Mouse (Mus musculus): Measurements from ENCODE around the gene Mtfr2. TPM values are rescaled to one million over a fixed set of nuclear protein-coding genes. Genes with fewer than 3 reads are reported as not detected.

Gene Mtfr2
- polyA plus RNA-seq (2015; fragmentation: Nextera tagmentation; extraction: Ambion mirVana) = 0.18 and 0.67 TPM in 2 replicates

DNA sequence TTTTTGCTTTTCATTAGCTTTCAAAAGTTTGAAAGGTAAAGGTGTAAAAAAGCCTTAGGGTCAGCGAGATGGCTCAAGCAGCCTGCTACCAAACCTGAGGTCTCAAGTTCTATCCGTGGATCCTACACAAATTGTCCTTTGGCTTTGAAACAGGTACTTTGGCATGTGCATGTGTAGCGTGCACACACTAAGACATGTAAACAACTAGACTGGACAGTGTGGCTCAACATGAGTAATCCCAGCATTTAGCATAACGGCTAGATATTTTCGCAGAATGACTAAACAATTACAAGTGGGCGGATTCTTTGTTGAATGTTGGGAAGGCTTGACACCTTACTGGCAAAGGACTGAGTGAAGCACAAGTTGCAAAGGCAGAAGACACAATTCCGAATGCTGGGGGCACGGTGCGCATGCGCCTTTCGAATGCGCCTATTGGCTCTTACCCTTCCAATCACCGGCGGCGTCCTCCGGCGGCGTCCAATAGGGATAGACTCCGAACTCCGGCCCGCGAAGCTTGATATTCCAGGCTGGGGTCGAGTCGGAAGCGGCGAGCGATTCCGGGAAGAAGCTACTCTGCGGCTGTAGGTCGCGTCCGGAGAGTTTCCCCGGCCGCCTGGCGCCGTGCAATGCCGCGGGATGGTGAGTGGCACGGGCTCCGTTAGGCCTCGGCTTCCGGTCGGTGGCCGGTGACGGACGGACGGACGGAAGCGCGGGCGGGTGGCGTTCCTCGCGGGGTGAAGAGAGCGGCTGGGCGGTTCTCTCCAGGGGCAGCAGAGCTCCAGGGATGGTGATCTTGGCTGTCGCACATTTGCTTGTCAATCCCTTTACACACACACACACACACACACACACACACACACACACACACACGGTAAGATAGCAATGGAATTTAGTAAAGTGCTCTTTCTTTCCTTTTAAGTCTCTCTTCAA lies at the start of gene Mtfr2:
Mtfr2 (plus strand) TSS at position 486 of the 930 bp plus-strand sequence.
- Histone ChIP-seq H3K9ac (ENCODE audit: low read depth, low read length) (peak within 1 kb of the TSS; percentile 53; the same call in 1 of the 2 replicates), H3K36me3 (ENCODE audit: control insufficient read depth, insufficient read depth, low read length) (peaks cover 14% of the 10 kb centered on the region), H3K4me2 (ENCODE audit: low read length) (peak within 1 kb of the TSS; percentile 96), H3K27ac (ENCODE audit: low read length) (no peak within 1 kb of the TSS), H3K4me1 (ENCODE audit: control insufficient read depth, insufficient read depth, low read length) (peaks cover 6% of the 10 kb centered on the region), H3K9me3 (replicated peaks; ENCODE audit: control insufficient read depth, low read length, poor library complexity, severe bottlenecking) (no peaks in the 10 kb centered on the region), H3K27me3 (ENCODE audit: control insufficient read depth, insufficient read depth, low read depth, low read length) (no peaks in the 10 kb centered on the region), H3K4me3 (ENCODE audit: low read depth, low read length) (peak within 1 kb of the TSS; percentile 43)
- ATAC-seq = peak; percentile 97
- WGBS = 2% methylated on average over 58 of the region's 58 CpGs

DNA sequence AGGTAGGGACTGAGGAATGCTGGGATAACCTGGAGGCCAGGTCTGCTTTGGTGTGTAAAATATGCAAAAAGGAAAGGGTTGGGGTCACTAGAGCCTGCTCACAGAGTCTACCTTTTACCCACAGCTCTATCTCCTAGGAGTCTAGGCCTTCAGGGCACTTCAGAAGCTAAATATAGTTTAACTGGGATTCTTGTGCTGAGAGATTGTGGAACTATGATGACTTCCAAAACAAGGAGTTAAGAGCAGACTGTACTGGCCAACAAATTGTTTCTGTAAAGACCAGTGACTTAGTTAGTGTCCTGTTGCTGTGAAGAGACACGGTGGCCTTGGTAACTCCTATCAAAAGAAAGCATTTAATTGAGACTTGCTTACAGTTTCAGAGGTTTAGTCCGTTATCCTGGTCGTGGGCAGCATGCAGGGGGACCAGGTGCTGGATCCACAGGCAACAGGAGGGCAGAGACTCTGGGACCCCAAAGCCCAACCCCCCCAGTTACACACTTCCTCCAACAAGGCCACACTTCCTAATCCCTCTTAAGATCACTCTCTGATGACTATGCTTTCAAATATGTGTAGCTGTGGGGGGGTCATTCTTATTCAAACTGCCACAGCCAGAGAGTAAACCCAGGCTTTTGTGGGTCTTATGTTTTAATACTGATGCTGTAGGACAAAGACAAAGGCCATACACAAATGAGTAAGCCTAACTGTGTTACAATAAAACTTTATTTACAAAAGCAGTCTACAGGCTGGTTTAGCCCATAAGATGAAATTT lies 49.2 kb upstream of the Mtfr2 start:
- WGBS = 38% methylated on average over 3 of the region's 3 CpGs
- Histone ChIP-seq H3K9me3 (replicated peaks; ENCODE audit: control insufficient read depth, low read length, poor library complexity, severe bottlenecking) (no peaks in the 10 kb centered on the region), H3K4me3 (ENCODE audit: low read depth, low read length) (no peak overlapping the region), H3K27ac (ENCODE audit: low read length) (no peak overlapping the region), H3K4me1 (ENCODE audit: control insufficient read depth, insufficient read depth, low read length) (no peaks in the 10 kb centered on the region), H3K4me2 (ENCODE audit: low read length) (no peak overlapping the region), H3K9ac (ENCODE audit: low read depth, low read length) (no peak overlapping the region), H3K36me3 (ENCODE audit: control insufficient read depth, insufficient read depth, low read length) (no peaks in the 10 kb centered on the region), H3K27me3 (ENCODE audit: control insufficient read depth, insufficient read depth, low read depth, low read length) (no peaks in the 10 kb centered on the region)
- ATAC-seq = no peak

DNA sequence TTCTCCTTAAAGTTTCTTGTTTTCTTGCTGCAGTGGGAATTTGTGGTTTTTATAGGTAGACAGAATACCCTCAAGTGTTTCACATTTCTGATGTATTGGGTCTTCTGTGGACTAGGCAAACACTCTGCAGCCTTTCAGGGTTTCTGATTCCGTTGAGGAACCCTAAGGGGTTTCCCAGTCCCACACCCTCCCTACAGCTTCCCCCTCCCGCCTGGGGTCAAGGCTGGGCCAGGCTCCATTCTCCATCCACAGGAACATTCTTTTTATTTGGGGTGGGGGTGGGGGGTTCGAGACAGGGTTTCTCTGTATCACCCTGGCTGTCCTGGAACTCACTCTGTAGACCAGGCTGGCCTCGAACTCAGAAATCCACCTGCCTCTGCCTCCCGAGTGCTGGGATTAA lies 48.5 kb upstream of the Mtfr2 start:
- no peaks in the 10 kb centered on the region for H3K36me3 ChIP-seq (ENCODE audit: control insufficient read depth, insufficient read depth, low read length)
- WGBS = 83% methylated on average over 5 of the region's 5 CpGs
- ATAC-seq = no peak
- no peaks in the 10 kb centered on the region for H3K27me3 ChIP-seq (ENCODE audit: control insufficient read depth, insufficient read depth, low read depth, low read length)
- no peak overlapping the region for H3K4me2 ChIP-seq (ENCODE audit: low read length)
- no peak overlapping the region for H3K27ac ChIP-seq (ENCODE audit: low read length)
- H3K9ac ChIP-seq (ENCODE audit: low read depth, low read length) = no peak overlapping the region
- no peaks in the 10 kb centered on the region for H3K9me3 ChIP-seq (replicated peaks; ENCODE audit: control insufficient read depth, low read length, poor library complexity, severe bottlenecking)
- no peak overlapping the region for H3K4me3 ChIP-seq (ENCODE audit: low read depth, low read length)
- H3K4me1 ChIP-seq (ENCODE audit: control insufficient read depth, insufficient read depth, low read length) = no peaks in the 10 kb centered on the region

DNA sequence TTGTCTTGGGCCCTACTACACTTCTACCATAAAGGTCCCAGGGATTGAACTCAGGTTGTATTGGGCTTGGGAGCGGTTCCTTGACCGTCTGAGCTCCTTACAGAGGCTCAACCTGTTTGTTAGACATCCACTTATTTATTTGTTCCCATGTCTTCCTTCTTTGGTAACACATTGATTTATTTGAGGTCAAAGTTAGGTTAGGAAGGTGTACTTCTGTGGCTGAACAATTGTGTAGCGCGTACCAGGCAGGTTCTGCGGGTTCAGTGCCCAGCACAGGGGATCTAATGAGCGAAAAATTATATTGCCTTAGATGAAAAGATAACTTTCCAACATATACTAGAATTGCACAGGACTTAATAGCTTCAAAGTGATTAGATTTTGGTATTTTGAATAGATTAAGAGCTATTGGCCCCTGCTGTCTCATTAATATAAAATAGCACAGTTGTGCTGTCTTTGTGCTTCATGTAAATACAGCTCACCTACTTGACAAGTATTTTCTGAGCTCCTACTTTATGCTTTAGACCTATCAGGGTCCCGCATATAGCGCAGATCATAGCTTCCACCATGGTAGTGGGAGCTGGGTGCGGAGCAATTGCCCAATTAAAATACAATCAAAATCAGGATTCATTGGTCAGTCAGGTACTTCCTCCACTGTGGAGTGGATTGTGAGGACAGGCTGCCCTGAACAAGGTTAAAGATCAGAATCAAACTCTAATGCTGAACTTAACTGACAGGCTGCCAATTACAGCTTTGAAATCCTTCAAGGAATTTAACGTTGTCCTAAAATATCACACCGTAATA lies 36.4 kb upstream of the Mtfr2 start:
- ATAC-seq = peak; percentile 7; the same call in 1 of the 2 replicates
- 47% methylated on average over 11 of the region's 11 CpGs for WGBS
- peak overlapping the region; percentile 68 for H3K4me3 ChIP-seq (ENCODE audit: low read depth, low read length)

DNA sequence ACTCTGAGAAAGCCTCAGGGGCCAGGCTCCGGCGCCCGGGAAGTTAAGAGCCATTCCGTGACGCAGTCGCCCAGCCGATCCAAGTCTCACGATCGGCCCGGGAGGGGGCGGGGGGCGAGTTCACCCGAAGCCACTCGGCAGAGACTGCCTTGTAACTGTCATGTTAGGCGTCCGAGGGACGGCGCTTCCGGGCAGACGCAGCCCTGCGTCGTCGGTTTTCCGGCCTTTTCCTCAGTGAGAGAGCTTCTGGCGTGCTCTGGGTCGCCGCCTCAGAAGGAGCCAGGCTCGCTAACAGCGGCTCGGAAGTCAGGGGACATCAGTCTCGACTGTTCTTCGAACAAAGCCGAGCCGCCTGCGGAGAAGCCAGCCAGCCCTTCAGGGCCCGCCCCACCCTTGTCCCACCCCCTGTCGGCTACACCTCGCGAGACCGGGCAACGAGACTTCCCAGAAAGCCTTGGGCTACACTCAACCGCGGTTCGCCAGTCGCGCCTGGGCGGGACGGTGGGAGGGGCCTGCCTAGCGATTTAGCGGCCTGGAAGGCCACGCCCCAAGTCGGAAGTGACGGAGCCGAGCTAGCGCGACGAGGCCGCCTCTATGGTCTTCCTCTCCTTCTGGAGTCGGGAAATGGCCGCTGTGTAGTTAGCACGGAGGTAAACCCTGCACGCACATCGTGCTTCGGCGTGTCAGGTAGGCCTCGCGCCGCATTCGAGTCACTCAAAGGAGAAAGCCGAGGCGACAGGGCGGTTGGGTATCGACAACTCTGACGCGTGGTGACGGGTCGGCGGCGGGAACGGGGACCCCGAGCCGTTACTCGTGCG lies 35.4 kb upstream of the Mtfr2 start, which contains the start of gene Bclaf1:
Bclaf1 (plus strand) TSS at position 552 of the 818 bp plus-strand sequence.
- no peaks in the 10 kb centered on the region for H3K27me3 ChIP-seq (ENCODE audit: control insufficient read depth, insufficient read depth, low read depth, low read length)
- peak; percentile 98 for ATAC-seq
- peak within 1 kb of the TSS; percentile 68 for H3K4me3 ChIP-seq (ENCODE audit: low read depth, low read length)
- peak within 1 kb of the TSS; percentile 97 for H3K27ac ChIP-seq (ENCODE audit: low read length)
- H3K4me1 ChIP-seq (ENCODE audit: control insufficient read depth, insufficient read depth, low read length) = peaks cover 20% of the 10 kb centered on the region
- H3K9ac ChIP-seq (ENCODE audit: low read depth, low read length) = peak within 1 kb of the TSS; percentile 83
- H3K9me3 ChIP-seq (replicated peaks; ENCODE audit: control insufficient read depth, low read length, poor library complexity, severe bottlenecking) = no peaks in the 10 kb centered on the region
- WGBS = under 1% methylated on average over 84 of the region's 84 CpGs
- H3K36me3 ChIP-seq (ENCODE audit: control insufficient read depth, insufficient read depth, low read length) = no peaks in the 10 kb centered on the region
- peak within 1 kb of the TSS; percentile 80 for H3K4me2 ChIP-seq (ENCODE audit: low read length)

More for the DNA sequence above, 36.4 kb upstream of the Mtfr2 start:
- peak overlapping the region; percentile 68 for H3K9ac ChIP-seq (ENCODE audit: low read depth, low read length)
- peaks cover 20% of the 10 kb centered on the region for H3K4me1 ChIP-seq (ENCODE audit: control insufficient read depth, insufficient read depth, low read length)
- H3K36me3 ChIP-seq (ENCODE audit: control insufficient read depth, insufficient read depth, low read length) = no peaks in the 10 kb centered on the region
- H3K9me3 ChIP-seq (replicated peaks; ENCODE audit: control insufficient read depth, low read length, poor library complexity, severe bottlenecking) = no peaks in the 10 kb centered on the region
- H3K27me3 ChIP-seq (ENCODE audit: control insufficient read depth, insufficient read depth, low read depth, low read length) = no peaks in the 10 kb centered on the region
- H3K27ac ChIP-seq (ENCODE audit: low read length) = peak overlapping the region; percentile 97
- peak overlapping the region; percentile 80 for H3K4me2 ChIP-seq (ENCODE audit: low read length)

DNA sequence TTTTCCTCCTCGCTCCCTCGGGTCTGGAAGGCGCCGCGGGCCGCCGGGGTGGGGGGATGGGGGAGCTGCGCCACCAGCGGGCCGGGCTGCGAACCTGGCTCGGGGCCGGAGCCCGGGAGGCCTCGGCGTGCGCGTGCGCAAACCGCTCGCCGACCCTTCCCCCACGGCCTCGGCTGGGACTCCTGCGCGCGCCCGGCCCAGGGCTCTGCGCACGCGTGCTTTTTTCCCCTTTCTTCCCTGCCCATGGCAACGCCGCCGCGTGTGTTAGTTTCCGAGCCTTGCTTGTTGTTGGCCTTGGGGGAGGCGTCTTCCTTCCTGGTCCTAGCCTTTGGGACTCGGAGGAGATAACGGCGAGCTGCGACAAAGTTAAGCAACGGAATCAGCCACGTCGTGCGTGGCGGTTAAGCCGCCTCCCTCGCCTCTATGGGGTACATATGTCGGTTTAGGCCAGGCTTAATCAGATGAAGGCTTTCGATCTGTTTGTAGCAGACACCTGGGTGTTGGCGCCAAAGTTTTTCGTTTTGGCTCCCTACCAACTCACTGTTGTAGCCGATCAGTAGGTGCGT lies 34.8 kb upstream of the Mtfr2 start:
- Histone ChIP-seq H3K27me3 (ENCODE audit: control insufficient read depth, insufficient read depth, low read depth, low read length) (no peaks in the 10 kb centered on the region), H3K4me1 (ENCODE audit: control insufficient read depth, insufficient read depth, low read length) (peaks cover 20% of the 10 kb centered on the region), H3K4me2 (ENCODE audit: low read length) (peak overlapping the region; percentile 70), H3K9me3 (replicated peaks; ENCODE audit: control insufficient read depth, low read length, poor library complexity, severe bottlenecking) (no peaks in the 10 kb centered on the region), H3K27ac (ENCODE audit: low read length) (peak overlapping the region; percentile 97), H3K4me3 (ENCODE audit: low read depth, low read length) (peak overlapping the region; percentile 68), H3K36me3 (ENCODE audit: control insufficient read depth, insufficient read depth, low read length) (no peaks in the 10 kb centered on the region), H3K9ac (ENCODE audit: low read depth, low read length) (peak overlapping the region; percentile 83)
- WGBS = under 1% methylated on average over 48 of the region's 54 CpGs
- peak; percentile 84 for ATAC-seq

DNA sequence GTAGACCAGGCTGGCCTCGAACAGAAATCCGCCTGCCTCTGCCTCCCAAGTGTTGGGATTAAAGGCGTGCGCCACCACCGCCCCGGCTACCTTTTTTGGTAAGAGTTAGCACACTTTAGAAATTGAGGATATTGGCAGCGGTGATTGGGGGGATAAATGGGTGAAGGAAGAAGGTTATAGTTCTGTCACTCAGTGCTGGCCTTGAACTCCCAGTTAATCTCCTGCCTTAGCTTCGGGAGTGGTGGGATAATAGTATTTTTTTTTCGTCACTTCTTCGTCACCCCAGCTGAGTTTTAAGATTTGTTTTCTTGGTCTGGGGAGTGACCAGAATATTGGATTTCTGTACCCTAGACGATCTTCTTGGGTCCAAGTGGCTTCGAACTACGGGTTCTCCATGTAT lies 34.1 kb upstream of the Mtfr2 start:
- no peaks in the 10 kb centered on the region for H3K36me3 ChIP-seq (ENCODE audit: control insufficient read depth, insufficient read depth, low read length)
- peak overlapping the region; percentile 83 for H3K9ac ChIP-seq (ENCODE audit: low read depth, low read length)
- peak overlapping the region; percentile 68 for H3K4me3 ChIP-seq (ENCODE audit: low read depth, low read length)
- no peaks in the 10 kb centered on the region for H3K9me3 ChIP-seq (replicated peaks; ENCODE audit: control insufficient read depth, low read length, poor library complexity, severe bottlenecking)
- ATAC-seq = no peak
- no peak overlapping the region; the same call in 1 of the 2 replicates for H3K27ac ChIP-seq (ENCODE audit: low read length)
- 50% methylated on average over 13 of the region's 13 CpGs for WGBS
- H3K4me1 ChIP-seq (ENCODE audit: control insufficient read depth, insufficient read depth, low read length) = peaks cover 20% of the 10 kb centered on the region
- peak overlapping the region; percentile 70 for H3K4me2 ChIP-seq (ENCODE audit: low read length)
- H3K27me3 ChIP-seq (ENCODE audit: control insufficient read depth, insufficient read depth, low read depth, low read length) = no peaks in the 10 kb centered on the region

Data from midbrain, embryonic 16.5 days (tissue).